Mouse (Mus musculus): ENCODE measurements around the gene Gm16430. TPM values are rescaled to one million over a fixed set of nuclear protein-coding genes. Genes with fewer than 3 reads are reported as not detected.
"Not testable (repeated sequence)": the region's sequence is repeated elsewhere in the genome, so short reads cannot be mapped to it uniquely, and the experiment has no call there.

Gm16430 gene
- total RNA-seq (2014; rRNA removed) (not detected in 2 replicates), polyA plus RNA-seq (2015; fragmentation: Nextera tagmentation; extraction: Ambion mirVana) (not detected in 2 replicates)

GRCm38 (mm10) chrX:54621911-54622310, at the start of gene Gm16430:
Gene Gm16430, plus strand, starts transcription at chrX:54622211.
- not testable (repeated sequence) for H3K4me2 ChIP-seq (ENCODE audit: low read depth, low read length, poor library complexity, severe bottlenecking); H3K9ac ChIP-seq (replicated peaks; ENCODE audit: low read length, poor library complexity, severe bottlenecking); ATAC-seq (ENCODE audit: low FRiP score); H3K4me3 ChIP-seq (ENCODE audit: low read depth, low read length); H3K9me3 ChIP-seq (ENCODE audit: low read length); H3K27me3 ChIP-seq (ENCODE audit: insufficient read depth, low read length); DNase-seq (ENCODE audit: low spot score); H3K36me3 ChIP-seq (ENCODE audit: insufficient read depth, low read length); H3K4me1 ChIP-seq (ENCODE audit: insufficient read depth, low read length); H3K27ac ChIP-seq (ENCODE audit: low read depth, low read length)
- no CpG with 5 or more reads among the region's 7 CpGs for WGBS

Other genes with a start within 250 kb of the Gm16430 start
- gene Gm16405, start 91.0 kb upstream of the Gm16430 start, total RNA-seq (2014; rRNA removed), result not detected in 2 replicates
- not detected in 2 replicates for gene Gm16405, start 91.0 kb upstream of the Gm16430 start, polyA plus RNA-seq (2015; fragmentation: Nextera tagmentation; extraction: Ambion mirVana)